Mouse (Mus musculus): ENCODE data around the gene Atp5g1. TPM values are rescaled to one million over a fixed set of nuclear protein-coding genes. Genes with fewer than 3 reads are reported as not detected.
"Not testable (repeated sequence)": the region's sequence is repeated elsewhere in the genome, so short reads cannot be mapped to it uniquely, and the experiment has no call there.

The Atp5g1 gene
- polyA plus RNA-seq, 1 experiment, result 184 TPM

DNA sequence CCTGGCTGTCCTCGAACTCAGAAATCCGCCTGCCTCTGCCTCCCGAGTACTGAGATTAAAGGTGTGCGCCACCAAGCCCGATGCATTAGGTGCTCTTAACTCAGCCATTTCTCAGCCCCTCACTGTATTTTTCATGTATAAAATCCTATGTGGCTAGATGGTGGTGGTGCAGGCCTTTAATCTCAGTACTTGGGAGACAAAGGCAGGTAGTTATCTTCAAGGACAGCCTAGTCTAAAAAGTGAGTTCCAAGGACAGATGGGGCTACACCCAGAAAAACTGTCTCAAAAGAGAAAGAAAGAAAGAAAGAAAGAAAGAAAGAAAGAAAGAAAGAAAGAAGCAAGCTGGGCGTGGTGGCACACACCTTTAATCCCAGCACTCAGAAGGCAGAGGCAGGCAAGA lies 39.9 kb upstream of the Atp5g1 start:
- H3K27me3 ChIP-seq (ENCODE audit: control insufficient read depth, insufficient read depth, low read length, poor library complexity, severe bottlenecking), result no peaks in the 10 kb centered on the region
- H3K9me3 ChIP-seq (replicated peaks; ENCODE audit: control insufficient read depth, insufficient read depth, low read length, poor library complexity, severe bottlenecking), result no peaks in the 10 kb centered on the region
- no peak for TF ChIP-seq EP300 (IDR thresholded peaks at IDR 0.05; ENCODE audit: insufficient read depth, low read depth, low read length)
- no peak for TF ChIP-seq POLR2A (IDR thresholded peaks at IDR 0.05; ENCODE audit: insufficient read depth, low read length)
- no peak for TF ChIP-seq CTCF (IDR thresholded peaks at IDR 0.05; ENCODE audit: low read depth, low read length)
- peaks cover 2% of the 10 kb centered on the region for H3K4me1 ChIP-seq (ENCODE audit: control insufficient read depth, insufficient read depth, low read length)
- peak overlapping the region; percentile 84 for H3K27ac ChIP-seq (ENCODE audit: insufficient read depth, low read length)
- H3K9ac ChIP-seq (ENCODE audit: low read depth, poor library complexity, severe bottlenecking), result peak overlapping the region; percentile 39; the same call in 1 of the 2 replicates
- no peak overlapping the region for H3K4me3 ChIP-seq (ENCODE audit: low read depth, low read length)
- no peaks in the 10 kb centered on the region for H3K36me3 ChIP-seq (ENCODE audit: control insufficient read depth, insufficient read depth, low read length, poor library complexity, severe bottlenecking)

DNA sequence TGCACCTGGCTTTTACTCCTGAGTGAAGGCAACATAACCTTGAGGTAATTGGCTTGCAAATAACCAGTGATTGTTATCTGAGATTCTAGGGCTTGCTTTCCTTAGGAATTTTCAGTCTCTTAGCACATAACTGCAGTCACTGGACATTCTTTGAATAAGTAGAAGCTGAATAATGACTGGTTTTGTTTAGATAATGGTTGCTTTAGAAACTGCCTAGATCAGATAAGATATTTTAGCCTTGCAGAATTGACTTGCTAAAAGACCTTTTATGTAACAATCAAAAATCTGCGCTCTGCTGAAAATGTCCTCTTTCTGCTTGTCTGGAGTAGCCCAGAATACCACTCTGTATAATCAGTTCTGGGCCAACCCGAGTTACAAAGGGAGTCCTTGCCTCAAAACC lies 38.6 kb upstream of the Atp5g1 start:
- no peak overlapping the region for H3K4me3 ChIP-seq (ENCODE audit: low read depth, low read length)
- no peak for TF ChIP-seq POLR2A (IDR thresholded peaks at IDR 0.05; ENCODE audit: insufficient read depth, low read length)
- TF ChIP-seq CTCF (IDR thresholded peaks at IDR 0.05; ENCODE audit: low read depth, low read length), result no peak
- TF ChIP-seq EP300 (IDR thresholded peaks at IDR 0.05; ENCODE audit: insufficient read depth, low read depth, low read length), result no peak
- H3K27ac ChIP-seq (ENCODE audit: insufficient read depth, low read length), result peak overlapping the region; percentile 85

DNA sequence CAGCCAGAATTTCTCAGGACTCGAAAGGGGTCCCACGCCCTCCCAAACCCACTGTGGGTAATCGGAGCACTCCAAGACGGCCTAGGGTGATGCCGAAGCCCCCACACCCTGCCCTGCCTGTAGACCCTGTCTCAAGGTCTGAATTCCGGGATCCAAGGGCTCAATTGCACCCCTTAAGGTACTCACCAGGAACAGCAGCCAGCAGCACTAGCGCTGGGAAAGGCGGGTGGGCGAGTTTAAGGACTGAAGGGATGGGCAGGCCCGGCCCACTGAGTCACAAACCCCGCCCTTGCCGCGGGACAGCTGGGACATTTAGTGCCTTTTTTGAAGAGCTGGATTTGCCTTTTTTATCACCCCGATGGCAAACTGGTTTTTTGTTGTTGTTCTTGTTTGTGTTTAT lies 36.3 kb upstream of the Atp5g1 start, which contains the start of gene Calcoco2:
TSS of gene Calcoco2 (minus strand) at position 214 of the 400 bp plus-strand sequence.
- Histone ChIP-seq H3K4me1 (ENCODE audit: control insufficient read depth, insufficient read depth, low read length) (peaks cover 2% of the 10 kb centered on the region), H3K27me3 (ENCODE audit: control insufficient read depth, insufficient read depth, low read length, poor library complexity, severe bottlenecking) (no peaks in the 10 kb centered on the region), H3K9ac (ENCODE audit: low read depth, poor library complexity, severe bottlenecking) (peak within 1 kb of the TSS; percentile 45), H3K4me3 (ENCODE audit: low read depth, low read length) (peak within 1 kb of the TSS; percentile 65), H3K36me3 (ENCODE audit: control insufficient read depth, insufficient read depth, low read length, poor library complexity, severe bottlenecking) (peaks cover 6% of the 10 kb centered on the region), H3K9me3 (replicated peaks; ENCODE audit: control insufficient read depth, insufficient read depth, low read length, poor library complexity, severe bottlenecking) (no peaks in the 10 kb centered on the region), H3K27ac (ENCODE audit: insufficient read depth, low read length) (peak within 1 kb of the TSS; percentile 23; the same call in 1 of the 2 replicates)
- peak; percentile 45 for TF ChIP-seq POLR2A (IDR thresholded peaks at IDR 0.05; ENCODE audit: insufficient read depth, low read length)
- TF ChIP-seq EP300 (IDR thresholded peaks at IDR 0.05; ENCODE audit: insufficient read depth, low read depth, low read length), result no peak
- TF ChIP-seq CTCF (IDR thresholded peaks at IDR 0.05; ENCODE audit: low read depth, low read length), result peak; percentile 42

More for the DNA sequence above, 38.6 kb upstream of the Atp5g1 start:
- Histone ChIP-seq H3K9ac (ENCODE audit: low read depth, poor library complexity, severe bottlenecking) (peak overlapping the region; percentile 39; the same call in 1 of the 2 replicates), H3K36me3 (ENCODE audit: control insufficient read depth, insufficient read depth, low read length, poor library complexity, severe bottlenecking) (no peaks in the 10 kb centered on the region), H3K27me3 (ENCODE audit: control insufficient read depth, insufficient read depth, low read length, poor library complexity, severe bottlenecking) (no peaks in the 10 kb centered on the region), H3K9me3 (replicated peaks; ENCODE audit: control insufficient read depth, insufficient read depth, low read length, poor library complexity, severe bottlenecking) (no peaks in the 10 kb centered on the region), H3K4me1 (ENCODE audit: control insufficient read depth, insufficient read depth, low read length) (peaks cover 2% of the 10 kb centered on the region)

DNA sequence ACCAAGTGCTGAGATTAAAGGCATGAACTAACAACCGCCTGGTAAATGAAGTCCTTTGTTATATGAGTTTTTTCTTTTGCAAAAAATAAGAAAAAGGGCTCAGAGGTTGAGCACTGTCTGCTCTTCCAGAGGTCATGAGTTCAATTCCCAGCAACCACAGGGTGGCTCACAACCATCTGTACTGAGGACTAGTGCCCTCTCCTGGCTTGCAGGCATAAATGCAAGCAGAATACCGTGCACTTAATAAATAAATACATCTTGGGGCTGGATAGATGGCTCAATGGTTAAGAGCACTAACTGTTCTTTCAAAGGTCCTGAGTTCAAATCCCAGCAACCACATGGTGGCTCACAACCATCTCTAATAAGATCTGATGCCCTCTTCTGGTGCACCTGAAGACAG lies 35.5 kb upstream of the Atp5g1 start:
- not testable (repeated sequence) for H3K36me3 ChIP-seq (ENCODE audit: control insufficient read depth, insufficient read depth, low read length, poor library complexity, severe bottlenecking); H3K4me3 ChIP-seq (ENCODE audit: low read depth, low read length); H3K27me3 ChIP-seq (ENCODE audit: control insufficient read depth, insufficient read depth, low read length, poor library complexity, severe bottlenecking); H3K9me3 ChIP-seq (replicated peaks; ENCODE audit: control insufficient read depth, insufficient read depth, low read length, poor library complexity, severe bottlenecking); H3K4me1 ChIP-seq (ENCODE audit: control insufficient read depth, insufficient read depth, low read length); H3K27ac ChIP-seq (ENCODE audit: insufficient read depth, low read length); H3K9ac ChIP-seq (ENCODE audit: low read depth, poor library complexity, severe bottlenecking)
- peak; percentile 53 for TF ChIP-seq CTCF (IDR thresholded peaks at IDR 0.05; ENCODE audit: low read depth, low read length)

DNA sequence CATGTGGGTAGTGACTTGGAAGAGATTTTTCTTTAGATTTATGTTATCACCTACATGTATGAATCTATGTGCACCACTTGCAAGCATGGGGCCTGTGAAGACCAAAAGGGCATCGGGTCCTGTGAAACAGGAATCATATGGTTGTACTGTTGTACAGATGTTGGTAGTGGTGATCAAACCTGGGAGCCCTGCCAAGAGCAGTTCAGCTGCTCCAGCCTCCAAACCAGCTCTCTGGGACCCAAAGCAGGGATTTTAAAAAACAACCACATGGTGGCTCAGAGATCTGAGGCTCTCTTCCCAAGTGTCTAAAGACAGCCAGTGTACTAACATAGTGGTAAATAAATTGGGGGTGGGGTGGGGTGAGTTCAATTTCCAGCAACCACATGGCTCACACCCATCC lies 32.9 kb upstream of the Atp5g1 start:
- no peaks in the 10 kb centered on the region for H3K9me3 ChIP-seq (replicated peaks; ENCODE audit: control insufficient read depth, insufficient read depth, low read length, poor library complexity, severe bottlenecking)
- no peak overlapping the region for H3K4me3 ChIP-seq (ENCODE audit: low read depth, low read length)
- H3K27ac ChIP-seq (ENCODE audit: insufficient read depth, low read length), result no peak overlapping the region
- H3K36me3 ChIP-seq (ENCODE audit: control insufficient read depth, insufficient read depth, low read length, poor library complexity, severe bottlenecking), result peaks cover 10% of the 10 kb centered on the region
- H3K27me3 ChIP-seq (ENCODE audit: control insufficient read depth, insufficient read depth, low read length, poor library complexity, severe bottlenecking), result no peaks in the 10 kb centered on the region
- TF ChIP-seq POLR2A (IDR thresholded peaks at IDR 0.05; ENCODE audit: insufficient read depth, low read length) (no peak), EP300 (IDR thresholded peaks at IDR 0.05; ENCODE audit: insufficient read depth, low read depth, low read length) (no peak), CTCF (IDR thresholded peaks at IDR 0.05; ENCODE audit: low read depth, low read length) (no peak)
- H3K9ac ChIP-seq (ENCODE audit: low read depth, poor library complexity, severe bottlenecking), result no peak overlapping the region
- H3K4me1 ChIP-seq (ENCODE audit: control insufficient read depth, insufficient read depth, low read length), result no peaks in the 10 kb centered on the region

DNA sequence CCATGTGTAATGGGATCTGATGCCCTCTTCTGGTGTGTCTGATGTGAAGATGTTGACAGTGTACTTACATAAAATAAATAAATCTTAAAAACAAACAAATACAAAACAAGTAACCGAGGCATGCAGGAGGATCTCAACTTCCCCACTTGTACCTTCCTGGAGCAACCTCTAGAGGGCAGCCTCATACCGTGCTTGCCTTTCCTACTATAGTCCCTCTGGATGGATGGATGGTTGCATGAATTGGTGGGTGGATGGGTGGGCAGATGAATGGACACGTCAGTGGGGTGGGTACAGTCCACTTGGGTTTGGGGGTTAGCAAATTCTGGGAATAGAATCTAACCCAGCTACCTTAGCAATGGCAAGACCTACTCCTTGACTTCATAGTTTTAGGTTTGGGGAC lies 17.9 kb upstream of the Atp5g1 start:
- H3K27ac ChIP-seq (ENCODE audit: insufficient read depth, low read length), result no peak overlapping the region
- H3K4me3 ChIP-seq (ENCODE audit: low read depth, low read length), result no peak overlapping the region
- no peak overlapping the region for H3K9ac ChIP-seq (ENCODE audit: low read depth, poor library complexity, severe bottlenecking)
- TF ChIP-seq POLR2A (IDR thresholded peaks at IDR 0.05; ENCODE audit: insufficient read depth, low read length) (no peak), CTCF (IDR thresholded peaks at IDR 0.05; ENCODE audit: low read depth, low read length) (peak; percentile 97)
- no peaks in the 10 kb centered on the region for H3K36me3 ChIP-seq (ENCODE audit: control insufficient read depth, insufficient read depth, low read length, poor library complexity, severe bottlenecking)
- no peaks in the 10 kb centered on the region for H3K27me3 ChIP-seq (ENCODE audit: control insufficient read depth, insufficient read depth, low read length, poor library complexity, severe bottlenecking)
- H3K9me3 ChIP-seq (replicated peaks; ENCODE audit: control insufficient read depth, insufficient read depth, low read length, poor library complexity, severe bottlenecking), result no peaks in the 10 kb centered on the region
- no peaks in the 10 kb centered on the region for H3K4me1 ChIP-seq (ENCODE audit: control insufficient read depth, insufficient read depth, low read length)
